Mouse (Mus musculus) CD8-positive naive resting alpha-beta T cell, adult 2 months (primary cell): ENCODE data around the gene Ehd2.
A peak's percentile ranks its signal among the peaks of the same experiment; 100 is the strongest.

Experiments
- DNase-seq, 2 experiments: peaks; one replicate each; pipeline ENCODE4 v3.0.0; 2022; ENCODE audit warnings: low read depth in 2 of 2, low spot score in 2 of 2

Ehd2 gene

GRCm38 (mm10) chr7:15967312-15967711 lies at the start of gene Ehd2:
Gene Ehd2, minus strand, starts transcription at chr7:15967567.
- DNase-seq, result peak; percentile 37 to 52

DNA sequence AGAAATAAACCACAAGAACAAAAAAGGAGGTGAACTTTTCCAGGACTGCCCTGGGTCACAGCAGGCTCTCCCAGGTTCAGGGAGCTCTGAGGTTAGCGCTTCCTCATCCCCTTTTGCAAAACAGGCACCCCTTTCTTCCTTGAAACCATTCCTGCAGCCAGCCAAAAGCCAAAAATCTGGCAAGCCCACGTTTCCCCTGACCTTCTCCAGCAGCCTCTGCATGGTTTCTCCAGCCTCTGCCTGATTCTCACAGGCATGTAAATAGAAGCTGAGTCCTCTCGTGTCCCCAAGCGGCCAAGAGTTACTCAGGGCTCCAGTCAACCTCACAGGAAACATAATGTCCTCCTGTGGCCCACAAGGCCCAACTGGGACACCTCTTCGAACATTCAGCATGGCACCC lies 48.0 kb upstream of the Ehd2 start:
- DNase-seq, result no peak

GRCm38 (mm10) chr7:16014521-16015175 lies 47.3 kb upstream of the Ehd2 start:
- no peak for DNase-seq

GRCm38 (mm10) chr7:16013722-16014275 lies 46.4 kb upstream of the Ehd2 start:
- no peak for DNase-seq

GRCm38 (mm10) chr7:16012576-16013263 lies 45.4 kb upstream of the Ehd2 start:
- peak; percentile 35 to 56 for DNase-seq

DNA sequence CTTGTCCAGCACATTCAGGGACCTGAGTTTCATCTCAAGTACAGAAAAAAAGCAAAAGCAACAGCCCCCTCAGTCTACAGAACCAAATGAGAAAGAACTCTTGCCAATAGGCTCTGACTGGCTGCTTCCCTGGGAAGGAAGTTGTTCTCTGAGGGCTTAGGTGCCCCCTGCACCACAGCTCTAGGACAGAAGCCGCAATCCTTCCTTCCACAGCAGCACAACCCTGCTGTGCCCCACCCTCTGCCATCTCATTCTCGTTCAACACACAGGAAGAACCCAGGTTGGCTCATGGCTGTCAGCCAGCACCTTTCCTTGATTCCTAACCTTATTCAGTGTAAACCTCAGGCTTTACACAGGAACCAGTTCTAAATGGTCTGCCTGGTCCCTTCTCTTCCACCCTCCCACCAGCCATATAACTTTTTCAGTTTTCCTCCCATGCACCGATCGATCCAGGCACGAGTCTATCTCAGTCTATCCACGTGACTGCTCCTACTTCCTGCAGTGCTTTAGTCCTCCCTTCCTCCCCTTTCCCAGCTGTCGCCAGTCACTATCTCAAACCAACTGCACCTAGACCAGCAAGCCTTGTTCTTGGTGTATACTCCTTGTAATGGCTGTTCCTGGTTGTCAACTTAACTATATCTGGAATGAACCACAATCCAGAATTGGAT lies 44.2 kb upstream of the Ehd2 start:
- DNase-seq, result peak in 1 of 2 experiments; percentile 25

GRCm38 (mm10) chr7:16010649-16011048 lies 43.3 kb upstream of the Ehd2 start:
- DNase-seq, result no peak

GRCm38 (mm10) chr7:16009636-16010035 lies 42.3 kb upstream of the Ehd2 start:
- no peak for DNase-seq

DNA sequence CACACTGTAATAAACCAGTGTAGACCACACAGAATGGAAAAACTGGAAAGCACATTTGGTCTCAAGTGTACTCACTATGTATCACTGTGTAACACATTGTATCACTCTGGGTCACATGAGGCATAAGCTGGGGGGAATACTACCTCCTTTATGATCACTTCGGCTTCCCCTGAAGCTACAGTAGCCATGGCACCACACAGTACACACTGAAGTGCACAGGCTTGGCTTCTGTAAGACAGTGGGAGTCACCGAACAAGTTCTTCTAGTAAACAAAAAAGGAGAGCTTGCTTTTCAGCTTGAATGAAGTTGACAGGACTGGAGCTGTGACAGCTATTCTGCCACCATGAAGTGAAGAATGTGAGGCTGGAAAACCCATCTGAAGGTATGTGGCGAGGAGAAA lies 37.7 kb upstream of the Ehd2 start:
- DNase-seq, result peak in 1 of 2 experiments; percentile 17

- DNase-seq, result no peak
Measured at GRCm38 (mm10) chr7:16004177-16004856, 37.0 kb upstream of the Ehd2 start.

DNA sequence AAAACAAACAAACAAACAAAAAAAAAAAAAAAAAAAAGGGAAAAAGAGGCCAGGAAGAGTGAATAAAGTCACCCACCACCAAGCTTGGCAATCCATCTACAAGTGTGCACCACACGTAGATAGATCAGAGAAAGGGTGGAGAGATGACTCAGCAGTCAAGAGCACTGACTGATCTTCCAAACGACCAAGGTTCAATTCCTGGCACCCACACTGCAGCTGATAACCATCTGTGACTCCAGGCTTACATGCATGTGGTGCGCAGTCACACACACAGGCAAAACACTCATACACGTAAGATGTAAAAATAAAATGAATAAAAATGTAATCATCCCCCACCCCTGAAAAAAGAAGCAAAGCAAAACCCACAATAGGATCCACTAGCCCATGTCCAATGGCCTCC lies 35.7 kb upstream of the Ehd2 start:
- DNase-seq, result no peak

GRCm38 (mm10) chr7:16002171-16002570 lies 34.8 kb upstream of the Ehd2 start:
- DNase-seq, result no peak

- DNase-seq, result peak; percentile 48 to 52
Measured at GRCm38 (mm10) chr7:16001691-16002090, 34.3 kb upstream of the Ehd2 start.

DNA sequence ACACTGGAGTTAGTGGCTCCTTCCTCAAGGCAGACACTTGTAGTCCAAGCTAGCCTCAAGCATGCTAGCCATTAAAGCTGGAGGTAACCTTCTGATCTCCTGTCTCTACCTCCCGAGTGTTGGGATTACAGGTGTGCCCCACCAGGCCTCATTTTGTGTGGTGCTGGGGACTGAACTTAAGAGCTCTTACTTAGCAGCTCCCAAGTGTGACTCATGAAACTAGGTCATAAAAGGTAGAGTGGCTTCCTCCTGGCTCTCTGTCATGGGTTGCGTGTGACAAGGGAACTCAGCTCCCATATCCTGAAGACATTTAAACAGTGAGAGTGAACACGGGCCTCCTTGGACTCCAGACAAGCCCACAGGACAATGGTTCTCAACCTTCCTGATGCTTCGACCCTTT lies 26.4 kb upstream of the Ehd2 start:
- no peak for DNase-seq

DNA sequence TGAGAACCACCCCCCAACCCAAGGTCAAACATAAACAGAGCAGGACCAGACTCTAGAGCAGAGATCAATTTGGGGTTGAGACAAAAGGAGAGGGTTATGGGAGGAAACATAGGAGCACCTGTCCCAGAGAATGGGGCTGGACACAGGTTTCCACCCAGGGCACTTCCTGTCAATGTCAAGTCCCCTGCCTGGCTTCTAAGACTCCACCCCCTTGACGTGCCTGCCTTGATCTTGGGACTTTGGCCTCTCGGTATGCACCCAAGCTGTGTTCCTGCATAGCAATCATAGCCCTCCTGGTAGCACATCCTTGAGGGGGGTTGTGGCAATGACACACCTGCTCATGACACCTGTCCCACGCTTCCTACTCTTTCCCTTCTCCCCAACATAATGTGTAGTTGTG lies 25.8 kb upstream of the Ehd2 start:
- DNase-seq, result no peak

DNA sequence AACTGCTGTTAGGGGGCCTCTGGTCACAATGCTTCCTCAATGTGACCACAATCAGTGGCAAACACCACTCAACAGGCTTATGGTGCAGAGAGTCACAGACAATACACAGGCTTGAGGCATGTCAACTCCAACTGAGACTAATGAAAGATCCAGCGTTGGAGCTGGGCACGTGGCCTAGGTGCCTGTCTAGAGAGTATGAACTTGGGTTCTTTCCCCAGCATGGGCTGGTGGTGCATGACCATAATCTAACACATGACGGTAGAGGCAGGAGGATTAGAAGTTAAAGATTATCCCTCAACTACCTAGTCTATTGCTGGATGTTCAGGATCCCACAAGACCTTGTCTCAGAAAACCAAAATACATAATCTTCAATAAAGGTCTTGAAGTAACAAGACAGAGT lies 24.4 kb upstream of the Ehd2 start:
- no peak for DNase-seq

DNA sequence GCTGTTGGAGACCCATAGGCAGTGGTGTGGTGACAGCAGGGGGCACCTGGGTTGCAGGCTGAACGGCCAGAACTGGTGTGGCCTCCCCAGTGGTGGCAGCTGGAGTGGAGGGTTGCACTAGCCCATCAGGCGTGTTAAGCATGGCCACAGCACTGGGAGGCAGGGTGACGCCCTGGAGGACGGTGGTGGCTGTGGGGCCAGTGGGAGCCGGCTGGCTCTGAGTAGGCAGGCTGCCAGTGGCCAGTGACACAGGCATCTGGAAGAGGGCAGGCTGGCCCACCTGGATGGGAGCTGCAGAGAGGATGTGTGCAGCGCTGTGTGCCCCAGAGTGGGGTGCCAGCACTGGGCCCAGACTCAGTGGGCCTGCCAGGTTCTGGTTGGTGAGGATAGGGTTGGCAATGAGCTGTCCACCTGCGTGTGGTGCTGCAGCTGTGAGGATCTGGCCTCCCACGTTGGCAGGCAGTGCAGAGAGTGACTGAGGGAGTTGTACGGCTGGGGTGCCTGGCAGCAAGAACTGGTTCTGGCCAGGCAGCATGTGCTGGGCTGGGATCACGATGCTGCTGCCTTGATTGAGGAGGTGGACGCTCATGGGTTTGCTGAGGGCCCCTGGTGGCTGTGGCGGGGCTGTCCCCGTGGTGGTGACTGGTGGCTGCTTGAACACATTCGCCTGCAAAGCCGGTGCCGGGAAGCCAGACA lies 20.4 kb upstream of the Ehd2 start:
- no peak for DNase-seq

DNA sequence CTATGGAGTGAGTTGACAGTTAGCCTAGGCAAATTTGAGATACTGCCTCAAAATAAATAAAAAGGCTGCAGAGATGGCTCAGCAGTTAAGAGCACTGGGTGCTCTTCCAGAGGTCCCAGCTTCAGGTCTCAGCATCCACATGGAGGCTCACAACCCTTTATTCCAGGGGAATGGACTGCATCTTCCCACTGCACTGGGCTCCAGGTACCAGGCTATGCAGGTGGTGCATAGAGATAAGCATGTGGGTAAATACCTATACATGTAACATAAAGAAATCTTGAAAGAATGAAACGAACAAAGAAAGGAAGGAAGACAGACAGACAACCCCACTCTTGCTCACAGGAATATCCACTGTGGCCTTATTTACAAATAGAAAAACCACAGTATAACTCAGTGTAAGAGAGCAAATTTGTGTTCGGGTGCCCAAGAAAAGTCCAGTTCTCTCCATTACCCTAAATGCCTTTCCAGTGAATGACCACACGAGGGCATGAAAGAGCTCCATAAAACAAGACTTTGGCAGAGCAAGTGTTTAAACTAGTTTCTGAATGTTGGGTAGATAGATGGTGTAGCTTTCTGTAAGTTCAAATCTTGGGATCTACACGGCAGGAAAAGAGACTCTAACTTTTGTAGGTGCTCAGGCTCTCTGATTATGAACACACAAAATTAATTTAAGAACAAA lies 15.5 kb upstream of the Ehd2 start:
- peak in 1 of 2 experiments; percentile 44 for DNase-seq

DNA sequence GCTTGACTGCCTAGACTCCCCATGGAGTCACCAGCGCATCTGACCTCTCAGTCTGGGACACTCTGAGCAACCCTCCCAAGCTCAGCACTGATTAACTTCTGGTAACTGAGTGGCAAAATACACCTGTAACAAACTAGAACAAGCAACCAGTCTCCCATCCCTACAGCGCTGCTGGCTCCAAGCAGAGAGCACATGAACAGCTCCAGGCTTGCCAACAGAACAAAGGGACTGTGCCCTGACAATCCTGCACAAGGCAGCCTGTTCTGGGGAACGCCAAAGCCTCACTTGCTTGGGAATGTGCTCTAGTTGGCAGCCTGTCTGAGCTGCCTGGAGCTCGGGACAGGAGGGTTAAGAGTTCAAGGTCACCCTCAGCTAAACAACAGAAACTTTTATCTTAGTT lies 14.2 kb upstream of the Ehd2 start:
- no peak for DNase-seq

- DNase-seq, result no peak
Measured at GRCm38 (mm10) chr7:15980246-15980645, 12.9 kb upstream of the Ehd2 start.
